Mouse (Mus musculus) spleen, postnatal 14 days (tissue): ENCODE data around the gene Gspt1.

ENCODE experiments used
- DNase-seq, 2 experiments: peaks; one replicate each; pipeline ENCODE4 v3.0.0; 2021 to 2022; ENCODE audit warnings: low spot score in 2 of 2

Gene Gspt1

DNA sequence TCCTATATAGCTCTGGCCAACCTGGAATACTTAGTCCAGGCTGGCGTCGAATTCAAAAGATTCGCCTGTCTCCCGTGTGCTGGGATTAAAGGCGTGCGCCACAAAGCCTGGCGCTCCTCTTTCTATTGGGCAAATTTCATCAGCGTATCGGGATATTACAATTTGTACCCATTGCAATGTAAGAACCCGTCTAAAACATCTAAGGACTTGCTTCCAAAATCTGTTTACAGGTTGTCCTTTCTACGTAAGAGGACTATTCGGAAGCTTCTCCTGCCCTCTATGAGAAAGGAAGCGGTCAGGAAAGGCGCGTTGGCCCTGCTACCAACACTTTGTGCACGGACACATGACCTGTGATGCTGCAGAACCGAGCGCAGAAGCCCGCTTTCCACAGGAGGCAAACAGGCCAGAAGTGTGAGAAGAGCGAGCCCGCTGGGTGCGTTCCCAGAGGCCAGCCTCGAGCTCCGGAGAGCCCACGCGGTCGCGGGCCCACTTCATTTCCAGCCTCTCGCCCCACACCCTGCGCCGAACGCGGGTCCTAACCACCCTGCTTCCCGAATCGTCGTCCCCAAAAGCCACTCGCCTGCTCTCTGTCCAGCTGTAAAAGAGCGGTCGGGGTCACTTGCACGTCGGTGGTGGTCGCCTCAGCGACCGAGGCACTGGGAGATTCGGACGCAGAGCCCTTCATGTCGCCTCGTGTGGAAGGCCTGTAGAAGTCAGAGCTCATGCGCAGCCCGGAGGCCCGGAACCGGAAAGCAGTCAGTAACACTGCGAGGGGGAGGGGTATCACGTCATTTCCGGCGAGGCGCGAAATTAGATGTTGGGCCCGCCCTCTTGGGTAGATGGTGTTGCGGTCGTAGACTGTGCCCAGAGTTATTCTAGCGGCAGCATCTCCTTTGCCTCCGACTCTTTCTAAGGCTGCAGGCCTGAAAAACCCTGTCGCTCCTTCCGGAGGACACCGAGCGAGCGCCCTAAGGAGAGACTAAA, 51.3 kb downstream of the Gspt1 start, which contains the start of gene Rsl1d1:
Rsl1d1 (minus strand) TSS at position 761 of the 984 bp plus-strand sequence.
- DNase-seq: peak; percentile 82 to 89

DNA sequence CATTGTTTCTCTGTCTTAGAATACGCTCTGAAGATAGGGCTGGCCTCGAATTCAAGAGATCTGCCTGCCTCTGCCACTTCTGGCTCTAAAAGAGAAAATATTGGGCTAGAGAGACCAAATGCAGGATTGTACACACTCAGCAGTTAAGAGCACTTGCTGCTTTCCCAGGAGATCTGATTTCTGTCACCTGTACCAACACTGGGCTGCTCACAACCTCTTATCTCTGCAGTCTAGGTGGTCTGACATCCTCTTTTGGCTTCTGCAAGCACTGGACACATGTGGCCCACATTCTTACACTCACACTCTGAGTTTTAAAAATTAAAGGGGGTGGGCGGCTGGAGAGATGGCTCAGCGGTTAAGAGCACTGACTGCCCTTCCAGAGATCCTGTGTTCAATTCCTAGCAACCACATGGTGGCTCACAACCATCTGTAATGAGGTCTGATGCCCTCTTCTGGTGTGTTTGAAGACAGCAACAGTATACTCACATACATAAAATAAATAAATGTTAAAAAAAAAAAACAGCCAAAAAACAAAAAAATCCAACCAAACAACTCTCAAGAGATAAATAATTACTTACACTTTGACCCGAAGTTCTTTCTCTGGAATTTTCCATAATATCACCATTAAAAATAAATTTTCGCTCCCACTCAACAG, 52.3 kb downstream of the Gspt1 start:
- DNase-seq: no peak

- DNase-seq: no peak
Measured at GRCm38 (mm10) chr16:11200247-11200646, 53.9 kb downstream of the Gspt1 start.

DNA sequence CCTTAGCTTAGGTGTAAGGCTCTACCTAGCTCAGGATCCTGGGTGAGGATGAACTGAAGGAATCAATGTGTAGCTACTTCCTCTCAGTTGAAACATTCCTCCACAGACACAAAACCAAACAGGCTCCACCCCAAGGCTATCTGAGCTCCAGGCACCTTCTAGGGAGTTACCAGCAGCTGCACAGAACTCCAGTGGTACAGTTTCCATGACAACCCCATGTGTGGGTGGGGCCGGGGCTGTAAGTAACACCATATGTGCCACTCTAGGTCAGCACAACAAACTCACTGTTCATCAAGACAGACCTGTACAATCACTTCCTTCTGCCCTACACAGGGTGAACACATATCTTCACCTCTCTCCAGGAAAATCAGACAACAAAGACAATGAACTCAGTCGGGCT, 55.7 kb downstream of the Gspt1 start:
- DNase-seq: no peak

DNA sequence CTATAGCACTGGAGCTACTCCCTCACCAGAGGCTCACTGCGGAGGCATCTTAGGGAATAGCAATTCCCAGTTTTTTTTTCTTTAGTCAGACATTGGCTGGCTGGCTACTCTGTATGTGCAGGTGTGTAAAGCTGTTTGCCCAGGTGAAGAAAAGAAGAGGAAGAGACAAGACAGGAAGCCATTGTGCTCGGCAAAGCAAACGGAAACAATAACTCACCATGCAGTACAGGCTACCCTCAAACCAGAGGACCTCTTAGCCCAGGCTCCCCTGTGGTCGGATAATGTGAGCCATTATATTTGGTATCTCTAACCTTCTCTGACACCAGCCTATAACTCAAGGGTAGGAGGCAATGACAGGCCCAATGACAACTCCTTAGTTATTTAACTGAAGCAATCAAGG, 57.1 kb downstream of the Gspt1 start:
- DNase-seq: no peak

GRCm38 (mm10) chr16:11193231-11193630, 60.9 kb downstream of the Gspt1 start:
- DNase-seq: no peak

GRCm38 (mm10) chr16:11190150-11190549, 64.0 kb downstream of the Gspt1 start:
- no peak for DNase-seq

GRCm38 (mm10) chr16:11177404-11177803, 76.7 kb downstream of the Gspt1 start:
- no peak for DNase-seq

DNA sequence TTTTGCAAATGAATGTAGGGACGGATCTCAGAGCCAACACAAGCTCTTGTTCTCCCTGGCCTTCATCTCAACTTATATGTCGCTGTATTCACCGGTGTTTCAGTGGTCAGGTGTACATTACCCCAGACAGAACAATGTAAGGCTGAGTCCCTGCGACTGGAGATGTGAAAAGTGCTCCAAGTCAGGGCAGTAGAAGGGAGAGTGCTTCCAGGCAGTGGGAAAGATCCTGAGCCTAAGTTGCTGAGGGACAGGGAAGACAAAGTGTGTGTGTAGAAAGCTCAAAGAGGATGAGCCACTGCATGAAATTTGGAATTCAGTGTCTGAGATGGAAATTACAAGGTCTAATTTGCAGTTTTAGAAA, 77.3 kb downstream of the Gspt1 start:
- no peak for DNase-seq

- peak; percentile 81 to 88 for DNase-seq
Measured at GRCm38 (mm10) chr16:11176208-11176883, 77.8 kb downstream of the Gspt1 start, which contains the start of gene Zc3h7a. Gene Zc3h7a (minus strand): TSS chr16:11176393.

GRCm38 (mm10) chr16:11175489-11176207, 78.5 kb downstream of the Gspt1 start:
- peak; percentile 36 to 45 for DNase-seq

GRCm38 (mm10) chr16:11175100-11175488, 79.0 kb downstream of the Gspt1 start:
- no peak for DNase-seq

DNA sequence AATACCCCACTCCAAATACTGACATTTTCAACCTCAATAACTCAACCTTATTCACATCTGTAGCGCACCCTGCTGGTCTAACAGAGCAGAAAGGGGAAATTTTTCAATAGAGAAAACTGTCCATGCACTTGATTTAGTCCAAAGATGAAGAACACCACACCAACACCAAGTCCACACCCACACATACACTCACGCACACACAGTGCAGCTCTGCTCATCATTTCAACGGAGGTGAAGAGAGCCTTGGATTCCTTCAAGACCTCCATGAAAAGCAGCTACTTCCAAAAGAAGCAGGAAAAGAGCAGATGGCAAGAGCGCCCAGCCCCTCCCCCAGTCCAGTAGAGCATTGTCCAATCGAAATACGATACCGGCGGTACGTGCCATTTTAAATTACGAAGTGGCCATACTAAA, 79.4 kb downstream of the Gspt1 start:
- DNase-seq: peak; percentile 10 to 59

- DNase-seq: no peak
Measured at GRCm38 (mm10) chr16:11171679-11172078, 82.4 kb downstream of the Gspt1 start.
